Mouse (Mus musculus) urinary bladder, postnatal 36 days (tissue): ENCODE results near the gene Zfp422.
"Not testable (repeated sequence)": the region's sequence is repeated elsewhere in the genome, so short reads cannot be mapped to it uniquely, and the experiment has no call there.

Experiments used
- DNase-seq, 2 experiments: peaks; one replicate each; pipeline ENCODE4 v3.0.0; 2022; ENCODE audit warnings: low spot score in 2 of 2, mixed read lengths in 1 of 2

Gene Zfp422

DNA sequence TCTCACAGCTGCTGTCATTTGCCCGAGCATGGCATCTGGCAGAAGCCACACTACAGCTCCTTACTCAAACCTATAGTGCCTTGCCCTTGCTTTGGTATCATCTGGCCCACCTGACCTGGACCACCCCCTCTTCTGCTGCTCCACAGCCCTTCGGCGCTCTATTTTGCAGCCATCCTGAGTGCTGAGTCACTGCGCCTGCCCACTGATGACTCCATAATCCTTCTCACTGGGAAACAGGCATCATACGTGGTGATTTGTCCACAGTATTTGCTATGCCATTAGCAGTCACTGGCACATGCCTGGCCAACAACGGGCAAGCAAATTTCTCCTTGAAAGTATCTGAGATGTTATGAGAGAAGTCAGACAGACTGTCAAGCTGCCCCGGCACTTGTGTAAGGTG, 21.0 kb upstream of the Zfp422 start:
- DNase-seq = peak in 1 of 2 experiments; percentile 41

DNA sequence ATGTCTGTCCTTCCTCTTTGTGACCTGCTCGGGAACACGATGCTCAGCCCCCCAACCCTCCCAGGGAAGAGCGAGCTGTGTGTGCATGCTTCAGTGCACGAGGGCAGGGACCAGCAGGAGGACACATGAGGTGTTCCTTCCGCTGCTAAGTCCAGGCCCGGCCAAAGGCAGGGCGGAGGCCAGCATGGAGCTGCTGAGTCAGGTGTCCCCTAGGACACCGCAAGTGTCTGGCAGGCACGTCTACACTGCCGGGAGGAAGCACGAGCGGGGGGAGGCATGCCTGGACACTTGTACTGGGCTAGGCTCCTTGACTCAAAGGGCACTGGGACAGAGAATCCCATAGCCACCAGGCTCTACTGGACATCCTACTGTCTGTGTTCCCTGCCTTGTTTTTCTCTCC, 19.0 kb upstream of the Zfp422 start:
- DNase-seq = peak in 1 of 2 experiments; percentile 68

DNA sequence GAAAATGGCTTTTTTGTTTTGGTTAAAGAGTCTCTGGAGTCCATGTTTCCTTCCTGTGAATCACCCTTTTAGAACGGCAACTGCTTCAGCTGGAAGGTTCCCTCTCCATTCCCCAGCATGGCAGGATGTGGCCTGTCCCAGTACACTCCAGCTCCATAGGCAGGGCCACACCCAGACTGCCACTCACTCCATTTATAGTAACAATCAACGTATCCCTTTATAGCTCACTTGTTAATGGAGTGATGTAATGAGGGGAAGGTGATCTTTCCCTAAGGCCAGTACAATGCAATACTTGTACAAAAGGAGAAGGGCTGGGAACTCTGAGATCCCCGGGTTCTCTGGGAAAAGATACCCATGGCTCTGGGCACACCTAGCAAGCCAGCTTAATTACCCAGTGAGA, 15.5 kb upstream of the Zfp422 start:
- DNase-seq = no peak

DNA sequence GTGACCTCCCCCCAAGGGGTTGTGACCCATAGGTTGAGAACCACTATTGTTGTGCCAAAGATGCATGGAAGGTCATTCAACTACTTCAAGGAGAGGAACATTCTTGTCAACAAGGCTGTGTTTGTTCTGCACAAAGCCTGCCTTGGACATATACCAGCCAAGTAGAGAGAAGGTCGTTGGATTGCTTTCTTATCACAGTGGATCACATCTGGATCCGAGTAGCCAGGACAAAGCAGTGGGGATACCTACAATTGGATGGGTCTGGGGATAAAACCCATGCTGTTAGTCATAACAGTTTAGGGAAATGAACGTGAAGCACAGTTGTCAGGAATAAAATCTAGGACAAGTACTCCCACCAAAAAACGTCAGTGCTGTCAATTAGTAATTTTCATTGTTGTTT, 15.1 kb upstream of the Zfp422 start:
- DNase-seq = no peak

DNA sequence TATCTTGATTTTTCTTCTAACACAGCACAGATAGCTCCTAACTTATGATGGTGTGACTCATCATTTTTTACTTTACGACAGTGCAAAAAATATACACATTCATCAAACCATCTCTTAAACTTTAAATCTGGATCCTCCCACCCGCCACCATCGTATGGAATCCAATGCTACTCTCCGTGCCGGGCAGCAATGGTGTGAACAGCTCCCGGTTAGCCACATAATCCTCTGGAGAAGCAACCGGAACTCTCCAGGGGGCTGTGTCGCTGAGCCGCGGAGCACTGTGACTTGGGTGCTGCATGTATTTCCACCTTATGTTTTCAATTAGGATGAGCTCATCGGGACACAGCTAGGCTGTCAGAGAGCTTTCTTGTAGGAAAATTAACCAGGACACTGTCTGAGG, 14.1 kb upstream of the Zfp422 start:
- DNase-seq = no peak

DNA sequence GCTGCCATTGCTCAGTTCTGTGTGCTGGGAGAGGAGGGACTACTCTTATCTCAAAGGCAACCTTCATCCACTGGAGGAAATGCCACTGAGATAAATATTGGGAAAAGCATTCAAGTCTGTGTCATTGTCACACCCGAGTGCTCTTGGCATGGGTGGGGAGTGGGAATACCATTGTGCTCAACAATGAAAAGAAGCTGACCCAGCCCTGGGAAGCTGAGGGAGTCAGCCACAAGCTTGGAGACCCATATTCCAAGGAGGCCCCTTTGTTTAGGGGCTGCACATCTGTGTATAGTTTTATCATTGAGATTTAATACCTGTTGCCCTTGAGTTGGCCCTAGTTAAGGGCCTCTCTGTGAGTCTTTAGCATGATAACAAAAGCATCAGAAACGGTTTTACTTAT, 10.9 kb upstream of the Zfp422 start:
- DNase-seq = no peak

DNA sequence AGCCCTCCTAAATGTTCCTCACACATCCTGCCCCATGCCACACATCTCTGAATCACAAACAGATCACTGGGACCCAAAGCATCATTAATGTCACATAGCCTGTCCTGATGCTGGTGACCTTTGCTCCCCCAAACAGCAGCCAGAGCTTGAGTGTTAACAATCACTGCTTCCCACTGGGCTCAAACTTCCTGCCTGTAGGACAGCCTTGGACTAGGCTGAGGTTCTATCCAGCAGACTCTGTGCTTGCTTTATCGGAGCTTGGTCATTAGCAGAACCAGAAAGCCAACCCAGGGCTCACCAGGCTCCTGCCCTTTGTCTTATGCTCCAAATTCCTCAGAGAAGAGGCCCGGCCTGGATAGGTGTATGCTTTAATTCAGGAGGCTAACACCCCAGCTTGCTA, 10.1 kb upstream of the Zfp422 start:
- no peak for DNase-seq

DNA sequence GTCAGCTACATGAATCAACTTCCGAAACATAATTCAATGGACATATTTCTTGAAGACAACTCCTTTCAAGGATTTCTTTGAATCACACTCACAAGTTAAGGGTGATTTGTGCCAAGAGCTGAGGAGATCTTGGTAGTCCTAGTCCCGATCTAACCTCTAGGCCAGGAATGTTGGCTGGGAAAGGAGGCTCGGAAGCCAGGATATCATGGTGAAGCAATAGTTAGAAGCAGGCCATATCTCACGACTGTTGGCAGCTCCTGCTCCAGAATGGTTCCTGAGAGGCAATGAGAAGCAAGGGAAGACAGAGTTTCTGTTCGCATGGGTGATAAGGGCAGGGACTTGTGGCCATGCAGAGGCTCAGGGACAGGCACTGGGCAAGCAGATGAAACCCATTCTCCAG, 8.7 kb upstream of the Zfp422 start:
- DNase-seq = peak in 1 of 2 experiments; percentile 40

DNA sequence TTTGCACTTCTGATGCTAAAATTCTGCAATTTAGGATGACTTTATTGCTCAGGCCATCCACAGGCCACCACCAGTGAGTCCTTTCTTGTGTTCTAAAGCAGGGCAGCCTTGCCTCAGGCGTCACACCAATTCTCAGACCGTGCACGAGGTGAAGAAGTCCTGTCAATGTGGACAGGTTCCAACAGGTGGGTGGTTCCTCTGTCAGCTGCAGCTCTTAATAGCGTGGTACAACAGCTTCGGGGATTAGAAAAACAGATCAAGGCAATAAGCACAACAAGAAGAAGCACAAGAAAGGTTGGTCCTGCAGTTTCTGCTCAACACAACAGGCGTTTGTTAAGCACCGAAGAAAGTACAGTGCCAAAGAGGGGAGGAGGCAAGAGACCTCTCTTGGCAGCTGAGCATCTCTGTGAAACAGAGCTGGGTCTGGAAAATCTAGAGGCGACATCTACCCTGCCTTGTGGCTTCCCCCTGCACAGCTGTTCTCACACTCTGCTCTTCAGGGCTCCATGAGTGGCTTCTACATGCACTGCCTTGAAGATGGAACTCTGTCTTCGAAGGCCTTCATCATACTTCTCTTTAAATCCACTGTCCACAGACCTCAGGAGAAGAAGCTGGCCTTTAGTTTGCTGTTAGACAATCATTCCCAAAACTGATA, 7.9 kb upstream of the Zfp422 start:
- DNase-seq = no peak

DNA sequence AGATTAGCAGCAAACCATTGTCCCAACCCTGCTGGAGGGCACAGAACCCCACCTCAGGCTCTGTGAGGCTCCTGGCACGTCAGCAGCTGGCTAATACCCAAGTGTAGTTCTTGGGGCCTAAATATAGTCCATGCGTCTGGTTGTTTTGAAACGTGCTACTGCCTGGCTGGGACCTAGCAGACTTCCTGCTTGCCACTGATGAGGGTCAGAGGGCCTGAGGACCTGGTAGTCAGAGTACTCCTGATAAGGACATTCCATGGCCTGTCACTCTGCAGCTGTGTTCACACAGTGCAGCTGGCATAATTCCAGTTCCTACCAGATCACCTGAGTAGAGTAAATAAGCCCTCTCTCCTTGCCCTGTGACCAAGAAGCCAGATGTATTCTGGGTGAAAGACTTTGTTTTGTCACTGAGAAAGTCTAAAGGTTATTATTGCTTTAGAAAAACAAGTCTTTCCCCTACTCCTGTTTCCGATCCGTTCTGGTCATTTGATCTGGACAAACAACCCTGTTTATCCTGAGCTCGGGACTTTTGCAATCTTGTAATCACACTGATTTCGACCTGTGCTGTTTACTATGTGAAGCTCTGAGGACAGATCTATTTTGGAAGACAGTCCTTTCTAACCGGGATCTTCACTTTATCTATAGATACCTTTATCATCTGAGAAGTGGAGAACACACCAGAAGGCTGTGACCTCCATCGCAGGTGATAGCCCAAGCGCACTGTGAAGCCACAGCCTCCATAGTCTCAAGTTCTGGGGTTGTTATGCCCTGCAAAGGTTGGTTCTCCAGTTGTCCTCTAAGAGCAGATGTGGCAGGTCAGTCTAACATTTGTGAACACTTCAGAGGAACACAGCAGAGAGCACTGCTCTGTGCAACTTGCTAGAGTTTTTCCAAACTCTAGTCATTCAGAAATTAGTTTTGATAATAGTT, 6.7 kb upstream of the Zfp422 start:
- DNase-seq = peak; percentile 58 to 82

DNA sequence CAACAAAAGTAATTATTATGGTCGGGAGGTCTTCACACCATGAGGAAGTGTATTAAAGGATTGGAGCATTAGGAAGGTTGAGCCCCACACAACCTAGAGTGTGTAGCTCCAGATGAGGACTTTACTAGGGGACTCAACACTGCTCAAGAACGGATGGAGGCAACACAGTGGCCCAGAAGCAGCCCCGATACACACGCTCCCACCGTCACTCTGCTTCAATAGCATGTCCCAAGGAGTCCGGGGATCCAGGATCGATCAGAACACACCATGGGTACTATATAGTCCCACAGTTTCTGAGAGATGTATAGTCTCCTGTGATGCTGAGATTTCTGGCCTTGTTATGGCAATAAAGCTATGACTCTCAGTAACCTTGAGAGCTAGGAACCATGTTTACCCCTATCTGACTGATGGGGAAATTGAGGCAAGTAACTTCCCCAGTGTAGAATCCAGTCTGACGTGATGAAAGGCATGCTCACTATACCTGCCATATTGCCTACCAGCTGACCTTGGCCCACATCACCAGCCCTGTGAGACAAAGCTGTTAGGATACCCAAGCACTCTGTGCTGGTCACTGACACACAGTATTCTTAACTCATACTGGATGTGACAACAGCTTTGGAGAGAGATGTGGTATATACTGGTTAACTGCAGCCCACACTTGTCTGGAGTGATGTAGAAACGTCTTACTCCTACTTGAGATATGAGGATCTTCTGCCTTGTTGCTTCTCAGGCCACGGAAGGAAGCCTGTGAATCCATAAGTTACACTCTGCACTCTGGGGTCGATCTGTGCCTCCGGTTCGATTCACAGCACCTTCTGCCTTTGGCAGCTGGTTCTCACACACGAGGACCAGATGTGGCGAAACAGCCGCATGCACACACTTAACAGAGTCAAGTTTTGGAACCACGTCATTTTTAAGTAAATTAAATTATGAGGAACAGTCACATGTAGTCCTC, 5.2 kb upstream of the Zfp422 start:
- DNase-seq = no peak

DNA sequence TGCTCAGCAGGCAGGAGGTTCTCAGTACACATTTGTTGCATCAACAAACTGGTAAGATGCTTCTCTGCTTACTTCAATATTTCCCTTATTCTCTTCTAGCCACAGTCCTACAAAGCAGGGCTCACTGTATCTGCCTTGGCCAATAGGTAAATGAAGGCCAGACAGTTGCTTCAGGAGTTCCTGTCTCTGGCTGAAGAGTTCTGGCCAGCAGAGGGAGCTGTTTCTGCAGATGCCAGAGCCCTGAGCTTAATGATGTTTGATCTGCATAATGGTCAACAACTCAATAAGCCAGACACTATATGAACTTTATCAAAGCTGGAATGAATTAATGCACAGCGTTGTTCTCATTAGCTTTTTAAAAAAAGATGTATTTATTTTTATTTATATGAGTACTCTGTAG, 3.3 kb upstream of the Zfp422 start:
- DNase-seq = peak; percentile 73 to 82

DNA sequence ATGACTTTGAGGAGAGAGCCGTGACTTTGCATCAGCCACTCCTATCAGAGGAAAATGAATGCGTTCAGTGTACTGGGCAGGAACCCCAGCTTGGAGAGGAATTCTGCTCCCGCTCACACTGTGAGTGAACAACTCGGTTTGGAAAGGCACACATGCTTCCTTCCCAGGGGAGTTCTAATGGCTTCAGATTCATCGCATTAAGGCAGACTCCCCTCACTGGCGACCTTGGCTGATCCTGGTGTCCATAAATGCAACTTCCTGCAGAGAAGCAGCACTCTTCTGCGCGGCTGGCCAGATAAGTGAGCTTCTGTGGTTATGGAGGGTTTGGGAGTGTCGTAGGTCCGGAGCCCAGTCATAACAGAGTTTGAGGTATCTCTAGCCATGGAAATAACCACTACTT, 967 bp upstream of the Zfp422 start:
- DNase-seq = no peak

DNA sequence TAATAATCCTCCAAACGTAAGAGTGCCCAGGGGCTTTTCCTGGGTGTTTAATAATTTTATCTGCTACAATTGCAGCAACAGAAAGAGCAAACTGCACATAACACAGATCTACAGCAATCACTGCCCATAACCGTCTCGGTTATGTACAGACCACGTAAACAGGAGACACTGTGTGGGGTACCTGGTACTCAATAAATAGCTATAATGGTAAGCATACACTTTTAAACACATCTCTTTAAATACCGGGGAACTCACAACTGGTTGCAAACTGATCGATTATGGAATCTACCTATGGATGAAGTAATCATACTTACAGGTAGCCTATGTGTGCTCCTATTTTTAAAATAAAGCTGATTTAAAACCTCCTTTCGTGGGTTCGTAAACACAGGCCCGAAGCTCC, 704 bp downstream of the Zfp422 start:
- no peak for DNase-seq

DNA sequence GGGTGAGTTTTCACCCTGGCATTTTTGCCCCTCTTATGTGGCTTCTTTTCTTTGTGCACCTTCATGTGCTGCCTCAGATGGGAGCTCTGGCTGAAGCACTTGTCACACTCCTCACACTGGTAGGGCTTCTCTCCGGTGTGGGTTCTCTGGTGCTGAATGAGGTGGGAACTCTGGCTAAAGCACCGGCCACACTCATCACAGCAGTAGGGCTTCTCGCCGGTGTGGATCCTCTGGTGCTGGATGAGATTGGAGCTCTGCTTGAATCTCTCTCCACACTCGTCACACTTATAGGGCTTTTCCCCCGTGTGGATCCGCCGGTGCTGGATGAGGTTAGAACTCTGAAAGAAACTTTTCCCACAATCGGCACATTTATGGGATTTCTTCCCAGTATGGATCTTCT, 2.4 kb downstream of the Zfp422 start:
- DNase-seq = not testable (repeated sequence)

DNA sequence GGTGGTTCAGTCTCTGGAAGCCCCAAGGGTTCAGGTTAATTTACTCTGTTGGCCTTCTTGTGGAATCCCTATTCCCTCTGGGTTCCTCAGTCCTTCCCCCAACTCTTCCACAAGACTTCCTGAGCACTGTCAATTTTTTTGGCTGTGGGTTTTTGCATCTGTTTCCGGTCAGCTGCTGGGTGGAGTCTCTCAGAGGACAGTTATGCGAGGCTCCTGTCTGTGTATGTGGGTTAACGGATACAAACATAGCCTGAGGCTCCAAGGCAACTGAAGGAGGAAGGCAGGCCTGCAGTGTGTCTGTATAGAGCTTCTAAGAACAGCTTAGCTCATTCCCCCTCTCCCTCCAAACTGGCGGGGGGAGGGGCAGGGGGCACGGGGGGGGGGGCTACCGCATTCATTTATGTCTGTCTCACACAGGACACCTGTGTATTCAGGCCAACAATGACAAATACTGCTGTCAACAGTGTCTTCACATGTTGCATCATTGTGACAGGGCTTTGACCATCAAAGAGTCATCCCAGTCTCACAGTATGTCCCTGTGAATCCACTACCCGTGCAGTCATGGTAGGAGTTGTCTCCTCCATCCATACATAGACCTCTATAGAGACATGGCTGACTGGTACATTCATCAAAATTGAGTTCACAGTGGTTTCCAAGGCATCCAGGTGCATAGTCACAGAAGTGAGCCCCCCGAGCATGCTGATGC, 7.3 kb downstream of the Zfp422 start:
- no peak for DNase-seq

DNA sequence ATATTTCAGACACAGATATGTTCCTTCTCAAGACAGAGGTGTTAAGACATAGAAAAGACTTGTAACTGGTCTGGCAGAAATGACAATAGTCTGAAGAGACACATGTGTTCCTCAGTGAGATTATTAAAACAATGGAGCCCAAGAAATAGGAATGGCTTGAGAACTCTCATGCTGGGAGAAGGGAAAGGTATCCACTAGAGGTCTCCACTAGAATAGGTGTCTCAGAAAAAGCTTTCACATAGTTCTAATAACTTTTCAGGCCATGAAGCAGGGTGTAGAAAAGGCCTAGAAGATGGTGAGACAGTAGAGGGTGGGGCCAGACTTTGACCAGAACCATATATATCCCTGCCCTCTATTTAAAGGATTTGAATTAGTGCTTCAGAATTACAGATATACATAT, 10.7 kb downstream of the Zfp422 start:
- no peak for DNase-seq

DNA sequence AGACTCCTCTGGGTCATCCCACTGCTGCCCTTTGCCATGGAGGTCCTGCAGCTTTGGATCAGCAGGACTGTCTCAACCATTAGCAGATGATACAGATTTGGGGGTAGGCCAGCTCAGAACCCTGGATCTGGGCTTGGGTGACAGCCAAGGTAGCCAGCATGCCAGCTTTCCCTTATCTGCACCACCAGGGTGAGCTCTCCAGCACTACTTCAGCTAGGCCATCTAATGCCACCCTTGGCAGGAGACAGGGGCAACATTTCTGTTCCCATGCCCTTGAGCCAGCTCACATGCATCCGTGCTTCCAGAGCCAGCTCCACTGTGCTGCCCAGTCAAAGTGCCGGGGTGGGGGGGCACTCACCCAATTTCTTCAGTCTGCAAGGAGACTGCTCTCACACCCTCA, 13.1 kb downstream of the Zfp422 start:
- no peak for DNase-seq

DNA sequence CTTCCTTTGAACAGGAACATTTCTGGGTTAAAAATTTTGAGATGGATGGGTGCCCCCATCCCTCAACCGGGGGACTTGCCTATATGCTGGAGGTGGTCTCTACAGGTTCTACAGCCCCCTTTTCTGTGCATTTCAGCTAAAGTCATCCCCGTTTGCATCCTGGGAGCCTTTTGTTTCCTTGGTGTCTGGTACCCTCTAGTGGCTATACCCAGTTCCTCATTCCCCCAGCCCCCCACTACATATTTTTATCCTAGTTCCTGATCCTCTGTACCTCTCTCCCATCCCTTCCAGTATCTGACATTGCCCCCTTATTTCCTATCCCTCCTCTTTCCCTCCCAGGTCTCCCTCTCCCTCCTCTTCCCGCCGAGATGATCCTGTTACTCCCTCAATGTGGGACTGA, 21.6 kb downstream of the Zfp422 start:
- no peak for DNase-seq

DNA sequence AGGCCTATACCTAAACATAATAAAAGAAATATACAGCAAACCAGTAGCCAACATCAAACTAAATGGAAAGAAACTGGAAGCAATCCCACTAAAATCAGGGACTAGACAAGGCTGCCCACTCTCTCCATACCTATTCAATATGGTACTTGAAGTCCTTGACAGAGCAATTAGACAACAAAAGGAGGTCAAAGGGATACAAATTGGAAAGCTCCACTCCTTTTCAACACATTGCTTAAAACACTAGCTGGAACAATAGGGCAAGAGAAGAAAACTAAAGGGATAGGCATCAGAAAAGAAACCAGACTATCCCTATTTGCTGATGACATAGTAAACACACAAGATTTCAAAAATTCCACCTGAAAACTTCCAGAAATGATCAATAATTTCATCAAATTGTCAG, 27.8 kb downstream of the Zfp422 start:
- not testable (repeated sequence) for DNase-seq

DNA sequence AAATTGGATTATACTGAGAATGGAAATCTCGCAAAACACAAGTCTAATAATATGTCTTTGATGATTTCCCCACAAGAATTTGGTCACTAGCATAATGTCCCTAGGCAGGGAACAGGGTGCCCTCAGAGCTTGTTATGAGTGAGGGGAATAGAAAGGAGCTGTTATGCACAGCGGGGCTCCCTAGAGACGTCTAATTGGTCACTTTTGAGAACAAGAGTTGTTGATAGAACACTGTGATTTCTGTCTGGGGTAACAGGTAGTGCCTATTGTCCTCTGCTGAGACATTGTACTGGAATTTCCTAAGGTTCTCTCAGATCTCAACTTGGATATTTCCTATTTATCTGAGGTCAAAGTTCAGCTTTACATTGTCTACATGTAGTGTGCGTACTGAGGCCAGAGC, 44.7 kb downstream of the Zfp422 start, which contains the start of gene Olfr215:
Olfr215 (minus strand) TSS at position 101 of the 400 bp plus-strand sequence.
- no peak for DNase-seq
